15 mouse cellular contexts compared by ENCODE assay signal in genomic region chr11:102810721-102811485, GRCm38 (mm10). TPM values are rescaled to one million over a fixed set of nuclear protein-coding genes. Genes with fewer than 3 reads are reported as not detected.
A peak's percentile ranks its signal among the peaks of the same experiment; 100 is the strongest.
DNase-seq lines count a peak whose midpoint lies in the region; ATAC-seq and TF ChIP-seq lines count a peak whose summit lies in the region.
"Had no signal": no experiment of that assay in that cellular context is flagged by ENCODE, and none has a peak within 500 bp of the region (broad histone marks: within the 10 kb centered on the region; RNA-seq: fewer than 3 reads in every experiment).

No protein-coding gene starts in this region.

- ATAC-seq in hindbrain, postnatal 0 days = no peak
- no peak for ATAC-seq in hindbrain, embryonic 11.5 days (ENCODE audit: low FRiP score)
- ATAC-seq: activated CD4-positive, CD25-positive, alpha-beta regulatory T cell, adult 4 months had no signal

- no peak overlapping the region for H3K4me2 ChIP-seq in hindbrain, postnatal 0 days (ENCODE audit: low read depth, low read length)
- no peak overlapping the region for H3K4me2 ChIP-seq in hindbrain, embryonic 11.5 days (replicated peaks; ENCODE audit: low read depth, low read length)
- H3K4me2 ChIP-seq: hindbrain, embryonic 14.5 days had no signal

- no peak overlapping the region for H3K9ac ChIP-seq in hindbrain, postnatal 0 days (replicated peaks; ENCODE audit: low read length)
- no peak overlapping the region for H3K9ac ChIP-seq in hindbrain, embryonic 11.5 days (ENCODE audit: low read depth, low read length)
- H3K9ac ChIP-seq: hindbrain, embryonic 14.5 days; liver, embryonic 14.5 days had no signal

- no peaks in the 10 kb centered on the region for H3K9me3 ChIP-seq in hindbrain, postnatal 0 days (ENCODE audit: low read length)
- no peaks in the 10 kb centered on the region for H3K9me3 ChIP-seq in hindbrain, embryonic 11.5 days (ENCODE audit: control insufficient read depth, low read length)
- H3K9me3 ChIP-seq: midbrain, embryonic 10.5 days had no signal

- no peak overlapping the region for H3K4me3 ChIP-seq in hindbrain, postnatal 0 days (ENCODE audit: low read length)
- H3K4me3 ChIP-seq in hindbrain, embryonic 11.5 days (ENCODE audit: low read depth, low read length) = no peak overlapping the region
- H3K4me3 ChIP-seq: left cerebral cortex, adult 2 months; midbrain, embryonic 10.5 days had no signal

- DNase-seq in hindbrain, postnatal 0 days (ENCODE audit: low spot score) = peak; percentile 50
- no peak for DNase-seq in hindbrain, embryonic 11.5 days (ENCODE audit: low spot score)
- peak; percentile 27 to 46 for DNase-seq in right cerebral cortex, adult 2 months (ENCODE audit: low spot score in 2 of 2)
- no peak for DNase-seq in right cerebral cortex, postnatal 14 days
- DNase-seq in brain, embryonic 14.5 days (ENCODE audit: low read depth) = peak; percentile 86
- DNase-seq in natural killer cell, adult 2 months (ENCODE audit: low spot score in 2 of 2) = no peak
- DNase-seq in adrenal gland, postnatal 36 days = no peak
- DNase-seq: cerebellum, postnatal 36 days; kidney, adult 9 months had no signal

- H3K27me3 ChIP-seq in hindbrain, postnatal 0 days (ENCODE audit: insufficient read depth, low read length) = no peaks in the 10 kb centered on the region
- no peaks in the 10 kb centered on the region for H3K27me3 ChIP-seq in hindbrain, embryonic 11.5 days (ENCODE audit: control insufficient read depth, insufficient read depth, low read length)

- no peaks in the 10 kb centered on the region for H3K4me1 ChIP-seq in hindbrain, postnatal 0 days (ENCODE audit: insufficient read depth, low read length)
- no peaks in the 10 kb centered on the region; the same call in 1 of the 2 replicates for H3K4me1 ChIP-seq in hindbrain, embryonic 11.5 days (replicated peaks; ENCODE audit: control insufficient read depth, insufficient read depth, low read length)

- no peak for TF ChIP-seq POLR2A in brain, embryonic 14.5 days (IDR thresholded peaks at IDR 0.05; ENCODE audit: borderline replicate concordance, extremely low read depth, insufficient read depth, insufficient read length, poor library complexity, severe bottlenecking)

- no peaks in the 10 kb centered on the region for H3K36me3 ChIP-seq in hindbrain, postnatal 0 days (ENCODE audit: insufficient read depth, low read length)
- H3K36me3 ChIP-seq in hindbrain, embryonic 11.5 days (ENCODE audit: control insufficient read depth, insufficient read depth, low read length) = no peaks in the 10 kb centered on the region

- WGBS in hindbrain, postnatal 0 days = 46% methylated on average over 4 of the region's 4 CpGs
- WGBS in hindbrain, embryonic 11.5 days = 75% methylated on average over 4 of the region's 4 CpGs

- H3K27ac ChIP-seq in hindbrain, postnatal 0 days = no peak overlapping the region
- H3K27ac ChIP-seq in hindbrain, embryonic 11.5 days (ENCODE audit: low read depth, low read length) = no peak overlapping the region
- H3K27ac ChIP-seq: hindbrain, embryonic 14.5 days; left cerebral cortex, adult 2 months; liver, embryonic 14.5 days; midbrain, embryonic 10.5 days had no signal

- no peak for TF ChIP-seq CTCF in hindbrain, postnatal 0 days (IDR thresholded peaks at IDR 0.05; ENCODE audit: low read depth)
- no peak for TF ChIP-seq CTCF in brain, embryonic 14.5 days (IDR thresholded peaks at IDR 0.05; ENCODE audit: borderline replicate concordance, extremely low read depth, insufficient read depth, insufficient read length)

RNA-seq across cellular contexts. Expression of gene Gjc1, which starts 8.6 kb away (rescaled TPM):
- total RNA-seq in hindbrain, postnatal 0 days (2014; rRNA removed) = 13.2 and 18.0 TPM in 2 replicates
- polyA plus RNA-seq in hindbrain, postnatal 0 days (2015; fragmentation: Nextera tagmentation; extraction: Ambion mirVana) = 21.3 and 24.1 TPM in 2 replicates
- 78.5 and 82.8 TPM in 2 replicates for polyA plus RNA-seq in hindbrain, embryonic 11.5 days (2014; fragmentation: Nextera tagmentation; extraction: Ambion mirVana)
- polyA plus RNA-seq in brain, embryonic 14.5 days (2012; rRNA removed) = 52.2 and 61.0 TPM in 2 replicates
- total RNA-seq in adrenal gland, postnatal 36 days (2021) = 10 to 100 TPM; 13.6 to 21.6 TPM

RNA-seq across cellular contexts. Expression of gene Higd1b, which starts 24.7 kb away (rescaled TPM):
- 12.4 and 15.8 TPM in 2 replicates for total RNA-seq in hindbrain, postnatal 0 days (2014; rRNA removed)
- 14.5 and 15.0 TPM in 2 replicates for polyA plus RNA-seq in hindbrain, postnatal 0 days (2015; fragmentation: Nextera tagmentation; extraction: Ambion mirVana)
- not detected in 2 replicates for polyA plus RNA-seq in hindbrain, embryonic 11.5 days (2014; fragmentation: Nextera tagmentation; extraction: Ambion mirVana)
- polyA plus RNA-seq in brain, embryonic 14.5 days (2012; rRNA removed) = 4.3 and 4.9 TPM in 2 replicates
- 1 to 10 TPM; 1.7 to 2.6 TPM for total RNA-seq in adrenal gland, postnatal 36 days (2021)
- polyA plus RNA-seq: activated CD4-positive, CD25-positive, alpha-beta regulatory T cell, adult 4 months; liver, embryonic 14.5 days; midbrain, embryonic 10.5 days; stomach, embryonic 14.5 days had no signal

RNA-seq across cellular contexts. Expression of gene Adam11, which starts 49.7 kb away (rescaled TPM):
- 33.1 and 34.5 TPM in 2 replicates for total RNA-seq in hindbrain, postnatal 0 days (2014; rRNA removed)
- polyA plus RNA-seq in hindbrain, postnatal 0 days (2015; fragmentation: Nextera tagmentation; extraction: Ambion mirVana) = 17.2 and 17.8 TPM in 2 replicates
- 16.6 and 19.2 TPM in 2 replicates for polyA plus RNA-seq in hindbrain, embryonic 11.5 days (2014; fragmentation: Nextera tagmentation; extraction: Ambion mirVana)
- 48.4 and 64.1 TPM in 2 replicates for polyA plus RNA-seq in brain, embryonic 14.5 days (2012; rRNA removed)
- 1 to 10 TPM; 2.7 to 3.4 TPM for total RNA-seq in adrenal gland, postnatal 36 days (2021)
- polyA plus RNA-seq: activated CD4-positive, CD25-positive, alpha-beta regulatory T cell, adult 4 months had no signal

Comparison
In these comparisons a context has a peak if more than half of its experiments do, and no peak if none do; other contexts are left out.
1. DNase-seq: peak in hindbrain, postnatal 0 days (single experiment), right cerebral cortex, adult 2 months (2 of 2) and brain, embryonic 14.5 days (single experiment); none in hindbrain, embryonic 11.5 days (single experiment), right cerebral cortex, postnatal 14 days (single experiment), natural killer cell, adult 2 months (0 of 2) and adrenal gland, postnatal 36 days (0 of 2).